Mouse (Mus musculus): ENCODE data around the gene Nusap1.
"Not testable (repeated sequence)": the region's sequence is repeated elsewhere in the genome, so short reads cannot be mapped to it uniquely, and the experiment has no call there.

- TF ChIP-seq POLR2A (IDR thresholded peaks at IDR 0.05; ENCODE audit: control insufficient read depth, extremely low read depth, insufficient read depth, low read length, poor library complexity); CTCF (IDR thresholded peaks at IDR 0.05; ENCODE audit: borderline replicate concordance, control insufficient read depth, extremely low read depth, insufficient read depth, low read length, poor library complexity): not testable (repeated sequence)
These were observed 16.5 kb upstream of the Nusap1 start for GRCm38 (mm10) chr2:119601575-119601974.

Measured in thymus, adult 2 months (tissue).